Mouse (Mus musculus) hindbrain, embryonic 16.5 days (tissue): ENCODE data around the gene Lrrc74b. TPM values are rescaled to one million over a fixed set of nuclear protein-coding genes. Genes with fewer than 3 reads are reported as not detected.
A peak's percentile ranks its signal among the peaks of the same experiment; 100 is the strongest.
"Not testable (repeated sequence)": the region's sequence is repeated elsewhere in the genome, so short reads cannot be mapped to it uniquely, and the experiment has no call there.

Source experiments
- ATAC-seq: fragments of 200-750 bp; cut with Nextera tagmentation; 2 replicates; pipeline ENCODE4 v1.8.0; 2017; ENCODE audit warnings: moderate TSS enrichment, moderate library complexity
- H3K27ac ChIP-seq: fragments of 300-500 bp; sonication (generic); 2 replicates; pipeline ENCODE4 v1.5.1; 2014; ENCODE audit warnings: low read depth, mild to moderate bottlenecking, control low read depth, low read length, moderate library complexity
- H3K27me3 ChIP-seq: fragments of 300-500 bp; sonication (generic); replicated peaks from 2 replicates; pipeline ENCODE4 v1.6.1; 2014; ENCODE audit warnings: low read length; ENCODE audit not compliant: control insufficient read depth, insufficient read depth
- H3K36me3 ChIP-seq: fragments of 300-500 bp; sonication (generic); 2 replicates; pipeline ENCODE4 v1.6.1; 2014; ENCODE audit warnings: mild to moderate bottlenecking, low read length, moderate library complexity, mixed read lengths; ENCODE audit not compliant: control insufficient read depth, insufficient read depth
- H3K4me1 ChIP-seq: fragments of 300-500 bp; sonication (generic); 2 replicates; pipeline ENCODE4 v1.6.1; 2014; ENCODE audit warnings: low read depth, low read length; ENCODE audit not compliant: control insufficient read depth, insufficient read depth
- H3K4me2 ChIP-seq: fragments of 300-500 bp; sonication (generic); 2 replicates; pipeline ENCODE4 v1.6.1; 2014; ENCODE audit warnings: mild to moderate bottlenecking, low read length, control low read depth, moderate library complexity
- H3K4me3 ChIP-seq: fragments of 300-500 bp; sonication (generic); 2 replicates; pipeline ENCODE4 v1.5.1; 2014; ENCODE audit warnings: mild to moderate bottlenecking, low read length, control low read depth, moderate library complexity
- H3K9ac ChIP-seq: fragments of 300-500 bp; sonication (generic); 2 replicates; pipeline ENCODE4 v1.6.1; 2014; ENCODE audit warnings: low read depth, mild to moderate bottlenecking, control low read depth, low read length, moderate library complexity
- H3K9me3 ChIP-seq: fragments of 300-500 bp; sonication (generic); 2 replicates; pipeline ENCODE4 v1.6.1; 2014; ENCODE audit warnings: mild to moderate bottlenecking, low read length, moderate library complexity; ENCODE audit not compliant: control insufficient read depth
- WGBS: fragments of 180-500 bp; shearing (Covaris S2); extraction: QIAGEN DNeasy Blood & Tissue Kit; methylation state at CpG from one replicate; pipeline ENCODE4 v1.1.7; 2014; 5-methylcytosine and 5-hydroxymethylcytosine counted together
- polyA plus RNA-seq: library from polyadenylated mRNA; unstranded; fragments of >200 nt; fragmentation: Nextera tagmentation; extraction: Ambion mirVana; gene quantifications from 2 replicates; pipeline ENCODE4 v1.2.1, GENCODE M21; 2015

The Lrrc74b gene
- polyA plus RNA-seq, 1 experiment from 2014 or later = 1.8 TPM

- Histone ChIP-seq H3K4me2 (no peak overlapping the region), H3K4me3 (no peak overlapping the region), H3K4me1 (peaks cover 14% of the 10 kb centered on the region), H3K27ac (no peak overlapping the region), H3K27me3 (no peaks in the 10 kb centered on the region), H3K9me3 (no peaks in the 10 kb centered on the region), H3K9ac (no peak overlapping the region), H3K36me3 (peaks cover 16% of the 10 kb centered on the region)
- no peak for ATAC-seq
- 88% methylated on average over 4 of the region's 4 CpGs for WGBS
Observed at GRCm38 (mm10) chr16:17511431-17511830, 49.6 kb downstream of the Lrrc74b start.

DNA sequence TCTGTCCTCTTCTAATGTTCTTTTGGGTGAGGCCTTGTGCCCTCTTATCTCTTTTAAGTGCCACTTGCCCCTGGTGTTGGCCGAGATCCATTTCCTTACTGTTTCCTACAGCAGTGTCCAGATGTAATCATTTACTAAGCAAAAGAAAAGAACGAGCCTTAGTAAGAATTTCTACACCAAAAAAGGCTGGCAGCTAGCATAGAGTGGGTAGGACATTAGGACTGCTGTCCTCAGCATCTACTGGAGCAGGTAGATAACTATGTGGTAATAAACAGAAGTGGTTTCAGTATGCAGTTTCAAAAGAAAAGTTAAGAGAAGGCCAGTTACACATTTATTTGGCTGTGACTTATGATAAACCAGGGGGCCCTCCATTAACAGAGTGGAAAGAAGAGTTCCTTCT lies 50.4 kb downstream of the Lrrc74b start:
- Histone ChIP-seq H3K4me3 (no peak overlapping the region), H3K27me3 (no peaks in the 10 kb centered on the region), H3K27ac (no peak overlapping the region), H3K4me1 (peaks cover 14% of the 10 kb centered on the region), H3K4me2 (no peak overlapping the region), H3K9me3 (no peaks in the 10 kb centered on the region), H3K9ac (no peak overlapping the region), H3K36me3 (peaks cover 13% of the 10 kb centered on the region; the same call in 1 of the 2 replicates)
- ATAC-seq = no peak
- WGBS = 90% methylated on average over 2 of the region's 2 CpGs

GRCm38 (mm10) chr16:17510143-17510542 lies 50.9 kb downstream of the Lrrc74b start:
- H3K4me2 ChIP-seq = peak overlapping the region; percentile 66
- no peaks in the 10 kb centered on the region for H3K9me3 ChIP-seq
- ATAC-seq = no peak
- H3K4me1 ChIP-seq = peaks cover 14% of the 10 kb centered on the region
- peaks cover 13% of the 10 kb centered on the region; the same call in 1 of the 2 replicates for H3K36me3 ChIP-seq
- H3K27ac ChIP-seq = no peak overlapping the region
- H3K4me3 ChIP-seq = no peak overlapping the region; the same call in 1 of the 2 replicates
- no peak overlapping the region for H3K9ac ChIP-seq
- H3K27me3 ChIP-seq = no peaks in the 10 kb centered on the region
- 96% methylated on average over 2 of the region's 2 CpGs for WGBS

DNA sequence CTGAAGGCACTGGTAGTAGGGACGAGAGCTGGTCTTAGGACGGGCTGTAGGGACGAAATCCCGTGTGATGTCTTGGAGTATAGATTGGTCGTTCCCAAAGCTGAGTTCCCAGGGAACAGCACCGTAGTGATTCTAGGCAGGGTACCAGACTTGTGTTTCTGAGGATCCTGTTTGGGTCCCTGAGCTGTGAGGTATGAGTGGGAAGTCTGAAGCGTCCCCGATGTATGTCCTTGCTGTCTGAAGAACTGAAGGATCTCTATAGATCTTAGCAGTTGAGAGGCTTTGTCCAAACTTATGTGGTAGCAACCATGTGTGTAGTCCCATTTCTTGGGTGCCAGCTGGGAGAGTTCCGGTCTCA lies 51.8 kb downstream of the Lrrc74b start:
- H3K4me2 ChIP-seq = peak overlapping the region; percentile 66
- H3K36me3 ChIP-seq = peaks cover 13% of the 10 kb centered on the region; the same call in 1 of the 2 replicates
- peak overlapping the region; percentile 91 for H3K9ac ChIP-seq
- ATAC-seq = no peak
- H3K27me3 ChIP-seq = no peaks in the 10 kb centered on the region
- peaks cover 14% of the 10 kb centered on the region for H3K4me1 ChIP-seq
- peak overlapping the region; percentile 89 for H3K4me3 ChIP-seq
- H3K9me3 ChIP-seq = no peaks in the 10 kb centered on the region
- peak overlapping the region; percentile 93 for H3K27ac ChIP-seq
- WGBS = 9% methylated on average over 9 of the region's 9 CpGs

DNA sequence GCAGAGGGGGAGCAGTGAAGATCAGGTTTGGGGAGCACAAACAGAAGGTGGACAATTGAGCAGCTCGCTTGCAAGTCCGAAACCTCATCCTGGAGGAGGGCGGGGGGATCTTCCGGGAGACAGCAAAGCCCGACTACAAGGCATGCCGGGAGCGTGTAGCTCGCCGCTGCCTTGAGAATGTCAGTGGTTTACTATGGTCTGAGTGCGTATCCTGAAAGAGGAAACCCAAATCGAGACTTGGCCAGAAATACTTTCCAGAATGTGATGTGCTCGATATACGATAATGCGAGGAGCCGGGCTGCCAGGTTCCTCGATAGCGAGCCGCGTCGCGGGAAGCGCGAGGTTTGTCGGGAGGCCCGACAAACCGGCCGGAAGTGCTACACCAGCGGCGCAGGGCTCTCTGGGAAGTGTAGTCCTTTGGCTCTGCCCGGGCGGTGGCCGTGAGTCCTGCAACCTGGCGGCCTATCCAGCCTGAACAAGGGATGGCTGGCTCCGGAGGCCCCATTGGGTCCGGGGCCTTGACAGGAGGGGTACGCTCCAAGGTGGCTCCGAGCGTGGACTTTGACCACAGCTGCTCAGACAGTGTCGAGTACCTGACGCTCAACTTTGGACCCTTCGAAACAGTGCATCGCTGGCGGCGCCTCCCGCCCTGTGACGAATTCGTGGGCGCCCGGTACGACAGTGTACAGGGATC lies 52.4 kb downstream of the Lrrc74b start, which contains the start of gene Lztr1:
TSS of gene Lztr1 (plus strand) at position 143 of the 694 bp plus-strand sequence.
- Histone ChIP-seq H3K9me3 (no peaks in the 10 kb centered on the region), H3K27me3 (no peaks in the 10 kb centered on the region), H3K9ac (peak within 1 kb of the TSS; percentile 91), H3K36me3 (peaks cover 13% of the 10 kb centered on the region; the same call in 1 of the 2 replicates), H3K4me3 (peak within 1 kb of the TSS; percentile 89), H3K27ac (peak within 1 kb of the TSS; percentile 93), H3K4me1 (peaks cover 14% of the 10 kb centered on the region), H3K4me2 (peak within 1 kb of the TSS; percentile 66)
- WGBS = 0% methylated on average over 49 of the region's 50 CpGs
- ATAC-seq = peak; percentile 98

- not testable (repeated sequence) for H3K36me3 ChIP-seq, H3K27me3 ChIP-seq, H3K9me3 ChIP-seq
- peak; percentile 1; the same call in 1 of the 2 replicates for ATAC-seq
- peak overlapping the region; percentile 91 for H3K9ac ChIP-seq
- WGBS = 31% methylated on average over 3 of the region's 3 CpGs
- H3K4me2 ChIP-seq = peak overlapping the region; percentile 66
- peak overlapping the region; percentile 93 for H3K27ac ChIP-seq
- H3K4me1 ChIP-seq = peaks cover 14% of the 10 kb centered on the region
- peak overlapping the region; percentile 89 for H3K4me3 ChIP-seq
Observed at GRCm38 (mm10) chr16:17508031-17508430, 53.0 kb downstream of the Lrrc74b start.

DNA sequence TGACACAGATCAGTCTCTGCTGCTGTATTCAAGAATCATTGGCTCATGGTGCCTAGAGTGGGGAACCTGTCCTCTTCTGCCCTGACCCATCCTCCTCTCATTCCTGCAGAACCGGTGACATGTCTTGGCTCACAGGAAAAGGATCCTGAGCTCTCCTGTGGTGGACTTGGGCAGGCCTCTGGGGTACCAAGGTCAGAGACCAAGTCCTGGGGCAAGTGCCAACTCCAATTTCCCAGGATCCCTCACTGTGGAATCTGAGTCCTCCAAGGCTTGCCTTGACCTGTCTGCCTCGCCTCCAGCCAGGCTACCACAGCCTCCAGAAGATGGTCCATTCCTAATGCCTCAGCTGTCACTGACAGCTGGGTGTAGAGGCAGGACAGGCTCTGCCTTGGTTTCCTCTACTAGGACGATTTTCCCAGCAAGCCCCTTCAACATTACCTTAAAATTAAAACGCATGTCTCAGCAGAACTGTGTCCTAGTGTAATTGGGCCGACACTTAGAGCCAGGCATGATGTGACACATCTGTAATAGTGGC lies 54.0 kb downstream of the Lrrc74b start:
- H3K9ac ChIP-seq = no peak overlapping the region

DNA sequence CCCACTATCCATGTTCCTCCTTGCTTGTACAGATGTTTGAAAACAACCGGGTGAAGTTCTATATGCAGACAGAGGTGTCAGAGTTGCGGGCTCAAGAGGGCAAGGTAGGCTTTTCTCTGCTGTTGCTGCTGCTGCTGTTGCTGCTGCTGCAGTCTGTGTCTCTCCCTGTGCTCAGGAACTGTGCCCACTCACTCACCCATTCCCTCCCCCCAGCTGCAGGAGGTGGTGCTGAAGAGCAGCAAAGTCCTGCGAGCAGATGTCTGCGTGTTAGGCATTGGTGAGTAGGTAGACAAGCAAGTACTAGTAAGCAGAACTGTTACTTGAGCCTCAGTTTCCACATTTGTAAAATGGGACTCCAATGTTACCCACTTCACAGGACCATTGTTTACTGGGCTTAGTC lies 58.4 kb downstream of the Lrrc74b start:
- WGBS = 84% methylated on average over 4 of the region's 4 CpGs
- no peak for ATAC-seq
- no peak overlapping the region for H3K4me2 ChIP-seq
- H3K36me3 ChIP-seq = no peaks in the 10 kb centered on the region
- no peaks in the 10 kb centered on the region for H3K27me3 ChIP-seq
- H3K4me3 ChIP-seq = no peak overlapping the region
- H3K9me3 ChIP-seq = no peaks in the 10 kb centered on the region
- no peak overlapping the region for H3K9ac ChIP-seq
- peaks cover 9% of the 10 kb centered on the region for H3K4me1 ChIP-seq
- no peak overlapping the region for H3K27ac ChIP-seq

More for the DNA sequence above, 54.0 kb downstream of the Lrrc74b start:
- Histone ChIP-seq H3K27me3 (no peaks in the 10 kb centered on the region), H3K4me1 (peaks cover 14% of the 10 kb centered on the region), H3K27ac (no peak overlapping the region), H3K4me2 (no peak overlapping the region), H3K9me3 (no peaks in the 10 kb centered on the region), H3K4me3 (no peak overlapping the region), H3K36me3 (no peaks in the 10 kb centered on the region)
- ATAC-seq = no peak
- 88% methylated on average over 5 of the region's 5 CpGs for WGBS

DNA sequence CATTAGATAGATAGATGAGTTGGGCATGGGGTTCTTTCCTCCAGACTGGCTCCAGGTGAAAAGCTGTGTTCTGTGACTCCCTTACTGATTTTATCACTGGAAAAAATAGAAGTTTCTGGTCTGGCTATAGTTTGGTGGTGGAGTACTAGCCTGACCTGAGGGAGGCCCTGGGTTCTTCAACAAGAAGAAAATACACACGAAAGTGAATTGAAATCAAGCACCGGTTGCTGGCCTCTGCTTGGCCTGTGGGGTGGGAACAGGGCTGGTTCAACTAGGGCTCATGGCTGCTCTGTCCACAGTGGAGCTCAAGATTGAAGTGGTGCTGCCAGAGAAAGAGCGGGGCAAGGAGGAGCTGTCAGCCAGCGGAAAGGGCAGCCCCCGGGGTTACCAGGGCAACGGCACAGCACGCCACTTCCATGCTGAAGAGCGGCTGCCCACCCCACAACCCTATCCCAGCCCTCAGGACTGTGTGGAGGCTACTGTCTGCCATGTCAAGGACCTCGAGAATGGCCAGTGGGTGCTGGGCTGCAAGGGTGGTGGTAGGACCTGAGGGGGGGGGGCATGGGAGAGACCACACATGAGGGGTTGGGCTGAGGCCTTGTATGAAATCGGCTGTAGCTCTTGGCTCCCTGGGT lies 61.7 kb downstream of the Lrrc74b start:
- Histone ChIP-seq H3K9me3 (no peaks in the 10 kb centered on the region), H3K4me1 (peaks cover 13% of the 10 kb centered on the region), H3K27ac (no peak overlapping the region), H3K9ac (no peak overlapping the region), H3K4me2 (peak overlapping the region; percentile 1), H3K36me3 (no peaks in the 10 kb centered on the region), H3K27me3 (no peaks in the 10 kb centered on the region), H3K4me3 (no peak overlapping the region)
- ATAC-seq = peak; percentile 89
- 7% methylated on average over 10 of the region's 10 CpGs for WGBS
